Mouse (Mus musculus) heart, embryonic 10.5 days (tissue): ENCODE data around the gene Aldh2. TPM values are rescaled to one million over a fixed set of nuclear protein-coding genes. Genes with fewer than 3 reads are reported as not detected.
A peak's percentile ranks its signal among the peaks of the same experiment; 100 is the strongest.

Experiments used
- DNase-seq: peaks from one replicate; pipeline ENCODE4 v3.0.0-alpha.2; 2017; ENCODE audit warnings: low spot score
- H3K27ac ChIP-seq: fragments of 300-500 bp; sonication (generic); 2 replicates; pipeline ENCODE4 v1.5.1; 2016; ENCODE audit warnings: mild to moderate bottlenecking
- H3K27me3 ChIP-seq: fragments of 300-500 bp; sonication (generic); 2 replicates; pipeline ENCODE4 v1.6.1; 2016; ENCODE audit warnings: mild to moderate bottlenecking; ENCODE audit not compliant: poor library complexity, insufficient read depth, severe bottlenecking
- H3K36me3 ChIP-seq: fragments of 300-500 bp; sonication (generic); 2 replicates; pipeline ENCODE4 v1.6.1; 2016; ENCODE audit warnings: mild to moderate bottlenecking, moderate library complexity
- H3K4me1 ChIP-seq: fragments of 300-500 bp; sonication (generic); 2 replicates; pipeline ENCODE4 v1.6.1; 2016; ENCODE audit warnings: mild to moderate bottlenecking
- H3K4me3 ChIP-seq: fragments of 300-500 bp; sonication (generic); 2 replicates; pipeline ENCODE4 v1.5.1; 2016; ENCODE audit warnings: mild to moderate bottlenecking, moderate library complexity
- H3K9me3 ChIP-seq: fragments of 300-500 bp; sonication (generic); 2 replicates; pipeline ENCODE4 v1.6.1; 2016; ENCODE audit warnings: mild to moderate bottlenecking, moderate library complexity
- WGBS: fragments of 180-500 bp; shearing (Covaris S2); methylation state at CpG from one replicate; pipeline ENCODE4 v1.1.7; 2016; 5-methylcytosine and 5-hydroxymethylcytosine counted together
- polyA plus RNA-seq: library from polyadenylated mRNA; unstranded; fragments of >200 nt; fragmentation: Nextera tagmentation; extraction: Ambion mirVana; gene quantifications from 2 replicates; pipeline ENCODE4 v1.2.1, GENCODE M21; 2016

The Aldh2 gene
- polyA plus RNA-seq, 1 experiment from 2014 or later = 90.3 TPM

- 87% methylated on average over 16 of the region's 16 CpGs for WGBS
- Histone ChIP-seq H3K36me3 (0 out of 2 replicates have a peak, but pooled peaks cover 7% of the 10 kb centered on the region), H3K4me1 (peaks cover 27% of the 10 kb centered on the region), H3K27me3 (no peaks in the 10 kb centered on the region), H3K9me3 (no peaks in the 10 kb centered on the region), H3K27ac (no peak overlapping the region), H3K4me3 (no peak overlapping the region)
- no peak for DNase-seq
Observed at GRCm38 (mm10) chr5:121566035-121566681, 27.5 kb downstream of the Aldh2 start.

DNA sequence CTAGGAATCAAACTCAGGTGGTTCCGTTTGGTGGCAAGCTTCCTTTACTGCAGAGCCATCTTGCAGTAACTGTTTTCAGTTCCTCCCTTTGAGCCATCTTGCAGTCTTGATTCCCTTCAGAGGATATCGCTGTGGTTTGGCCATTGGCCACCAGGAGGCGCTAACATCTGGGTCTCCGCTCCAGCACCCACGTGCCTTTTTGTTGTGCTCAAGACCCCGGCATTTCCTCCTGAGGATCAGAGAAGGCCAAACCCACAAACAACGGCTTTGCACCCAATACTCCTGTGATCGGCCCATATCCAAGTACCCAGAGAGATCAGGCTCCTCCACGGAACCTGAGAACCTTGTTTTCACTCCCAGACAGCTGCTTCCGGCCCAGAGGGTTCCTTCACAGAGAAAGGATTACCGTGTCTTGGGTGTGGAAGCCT is 29.1 kb downstream of the Aldh2 start:
- Histone ChIP-seq H3K9me3 (no peaks in the 10 kb centered on the region), H3K36me3 (no peaks in the 10 kb centered on the region), H3K4me1 (peaks cover 27% of the 10 kb centered on the region), H3K27me3 (no peaks in the 10 kb centered on the region), H3K27ac (peak overlapping the region; percentile 64), H3K4me3 (peak overlapping the region; percentile 48)
- peak; percentile 93 for DNase-seq
- WGBS = 6% methylated on average over 11 of the region's 11 CpGs

GRCm38 (mm10) chr5:121562436-121562835 is 31.2 kb downstream of the Aldh2 start:
- Histone ChIP-seq H3K4me3 (no peak overlapping the region), H3K27me3 (peaks cover 7% of the 10 kb centered on the region; the same call in 1 of the 2 replicates), H3K4me1 (peaks cover 20% of the 10 kb centered on the region), H3K36me3 (no peaks in the 10 kb centered on the region), H3K27ac (no peak overlapping the region), H3K9me3 (no peaks in the 10 kb centered on the region)
- WGBS = 81% methylated on average over 3 of the region's 3 CpGs
- no peak for DNase-seq

GRCm38 (mm10) chr5:121549196-121549595 is 44.4 kb downstream of the Aldh2 start:
- Histone ChIP-seq H3K27ac (no peak overlapping the region), H3K4me1 (peaks cover 18% of the 10 kb centered on the region), H3K27me3 (no peaks in the 10 kb centered on the region), H3K4me3 (no peak overlapping the region), H3K36me3 (no peaks in the 10 kb centered on the region), H3K9me3 (no peaks in the 10 kb centered on the region)
- no peak for DNase-seq
- 78% methylated on average over 7 of the region's 7 CpGs for WGBS

DNA sequence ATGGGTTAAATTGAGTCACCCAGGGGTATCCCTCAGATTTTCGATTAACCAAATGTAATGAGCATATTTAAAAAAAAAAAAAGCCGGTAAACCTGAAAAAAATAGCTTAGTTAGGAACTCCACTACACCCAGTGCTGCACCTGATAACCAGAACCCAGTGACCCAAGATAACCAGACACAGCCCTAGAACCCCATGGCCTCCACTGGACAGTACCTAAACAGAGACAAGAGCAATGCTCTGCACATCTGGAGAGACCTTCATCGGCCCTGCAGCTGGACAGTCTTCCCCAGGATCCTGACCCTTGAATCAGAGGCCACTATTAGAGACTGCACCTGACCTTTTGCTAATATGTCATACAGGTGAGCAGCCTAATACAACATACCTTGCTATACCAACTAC is 46.5 kb downstream of the Aldh2 start:
- peak; percentile 79 for DNase-seq
- no peak overlapping the region for H3K27ac ChIP-seq
- H3K36me3 ChIP-seq = no peaks in the 10 kb centered on the region
- no peaks in the 10 kb centered on the region for H3K9me3 ChIP-seq
- H3K4me3 ChIP-seq = no peak overlapping the region
- no peaks in the 10 kb centered on the region for H3K27me3 ChIP-seq
- peaks cover 27% of the 10 kb centered on the region for H3K4me1 ChIP-seq
- WGBS = 91% methylated on average over 3 of the region's 3 CpGs

DNA sequence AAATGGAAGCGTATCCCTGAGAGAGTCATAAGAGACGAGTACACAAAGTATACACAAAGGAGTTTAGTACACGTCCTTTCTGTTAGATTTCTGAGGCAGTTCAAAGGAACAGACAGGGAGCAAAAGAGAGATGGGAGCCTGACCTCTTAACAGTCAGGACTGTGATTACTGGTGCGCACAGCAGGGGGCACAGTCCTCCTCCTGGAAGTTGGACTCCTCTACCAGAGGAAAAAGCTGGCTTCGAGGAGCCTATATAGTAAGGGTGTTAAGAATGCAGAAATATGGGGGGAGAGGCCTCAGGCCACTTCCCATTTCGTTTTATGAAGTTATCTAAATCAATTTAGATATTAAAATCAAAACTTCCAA is 47.1 kb downstream of the Aldh2 start:
- no peaks in the 10 kb centered on the region for H3K27me3 ChIP-seq

GRCm38 (mm10) chr5:121545793-121546529 is 47.7 kb downstream of the Aldh2 start, which contains the start of gene Mapkapk5:
Gene Mapkapk5 (minus strand): TSS chr5:121545905.
- no peaks in the 10 kb centered on the region for H3K27me3 ChIP-seq
- H3K36me3 ChIP-seq = no peaks in the 10 kb centered on the region
- peak; percentile 98 for DNase-seq
- H3K9me3 ChIP-seq = no peaks in the 10 kb centered on the region
- WGBS = 2% methylated on average over 55 of the region's 55 CpGs
- H3K27ac ChIP-seq = peak within 1 kb of the TSS; percentile 100
- H3K4me1 ChIP-seq = peaks cover 27% of the 10 kb centered on the region
- peak within 1 kb of the TSS; percentile 100 for H3K4me3 ChIP-seq

More for the DNA sequence above, 47.1 kb downstream of the Aldh2 start:
- DNase-seq = peak; percentile 82
- peak overlapping the region; percentile 100 for H3K4me3 ChIP-seq
- H3K9me3 ChIP-seq = no peaks in the 10 kb centered on the region
- H3K27ac ChIP-seq = peak overlapping the region; percentile 100
- peaks cover 27% of the 10 kb centered on the region for H3K4me1 ChIP-seq
- H3K36me3 ChIP-seq = no peaks in the 10 kb centered on the region
- WGBS = 40% methylated on average over 6 of the region's 6 CpGs

DNA sequence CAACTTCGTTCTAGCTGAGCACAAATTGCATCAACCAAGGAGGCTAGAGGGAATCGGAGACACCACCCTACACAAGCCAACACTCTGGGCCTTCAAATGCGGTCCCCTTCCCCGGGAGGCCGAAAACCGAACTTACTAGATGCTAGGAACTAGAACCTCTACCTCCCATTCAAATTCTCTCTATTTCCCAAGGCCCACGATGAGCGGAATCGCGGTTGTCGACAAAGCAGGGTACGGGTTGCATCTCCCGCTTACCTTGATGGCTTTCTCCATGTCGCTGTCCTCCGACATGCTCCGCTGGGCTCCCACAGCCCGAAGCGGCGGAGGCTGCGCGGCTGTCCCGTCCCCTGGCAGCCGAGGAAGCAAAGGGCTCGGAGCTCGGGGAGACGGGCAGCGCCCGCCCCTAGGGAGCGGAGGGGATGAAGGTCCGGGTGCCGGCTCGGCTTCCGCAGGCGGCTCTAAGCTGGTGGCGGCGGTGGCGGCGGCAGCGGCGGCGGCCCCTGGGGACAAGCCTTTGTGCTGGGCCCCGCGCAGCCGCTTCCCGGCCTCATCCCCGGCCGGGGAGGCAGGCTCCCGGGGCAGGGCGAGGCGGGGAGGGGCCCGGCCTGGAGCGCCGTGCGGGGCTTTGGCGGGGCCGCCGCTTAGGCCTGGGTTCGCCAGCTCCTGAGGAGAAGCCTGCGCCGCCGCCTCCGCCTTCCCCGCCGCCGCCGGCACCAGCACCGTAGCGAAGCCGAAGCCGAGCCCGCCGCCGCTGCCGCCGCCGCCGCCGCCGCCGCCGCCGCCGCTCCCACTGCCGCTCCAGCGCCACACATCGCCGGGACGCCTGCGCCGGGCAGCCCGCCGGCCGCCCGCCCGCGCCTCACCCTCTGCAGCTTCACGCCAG is 48.5 kb downstream of the Aldh2 start, which contains the start of the genes Adam1a and Gm42878:
Gene Adam1a (minus strand): TSS at position 573 of the 883 bp plus-strand sequence.
Gene Gm42878 (minus strand): TSS at position 573 of the 883 bp plus-strand sequence.
- Histone ChIP-seq H3K27ac (peak within 1 kb of the TSS; percentile 100), H3K27me3 (no peaks in the 10 kb centered on the region), H3K4me1 (peaks cover 27% of the 10 kb centered on the region), H3K36me3 (no peaks in the 10 kb centered on the region), H3K9me3 (no peaks in the 10 kb centered on the region), H3K4me3 (peak within 1 kb of the TSS; percentile 100)
- no peak for DNase-seq
- 2% methylated on average over 97 of the region's 97 CpGs for WGBS

DNA sequence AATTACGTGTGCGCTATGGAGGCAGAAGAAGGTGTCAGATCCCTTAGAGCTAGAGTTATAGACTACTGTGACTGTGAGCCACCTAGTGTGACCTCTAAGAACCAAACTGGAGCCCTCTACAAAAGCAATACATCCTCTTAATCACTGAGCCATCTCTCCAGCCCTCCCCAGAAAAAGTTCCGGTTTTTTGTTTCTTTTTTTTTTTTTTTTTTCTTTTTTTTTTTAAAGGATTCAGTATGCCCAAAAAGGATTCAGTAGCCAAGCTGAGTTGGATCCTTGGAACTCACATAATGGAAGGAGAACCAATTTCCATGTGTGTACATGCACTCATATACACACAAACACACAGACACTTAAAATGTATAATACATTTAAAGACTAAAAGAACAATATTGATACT is 50.3 kb downstream of the Aldh2 start:
- Histone ChIP-seq H3K4me1 (peaks cover 27% of the 10 kb centered on the region), H3K27ac (no peak overlapping the region), H3K27me3 (no peaks in the 10 kb centered on the region), H3K9me3 (no peaks in the 10 kb centered on the region), H3K36me3 (peaks cover 8% of the 10 kb centered on the region), H3K4me3 (no peak overlapping the region)
- 92% methylated on average over 3 of the region's 3 CpGs for WGBS
- no peak for DNase-seq

GRCm38 (mm10) chr5:121541235-121541634 is 52.4 kb downstream of the Aldh2 start:
- H3K27ac ChIP-seq = no peak overlapping the region
- peaks cover 23% of the 10 kb centered on the region for H3K4me1 ChIP-seq
- H3K4me3 ChIP-seq = no peak overlapping the region
- peaks cover 26% of the 10 kb centered on the region for H3K36me3 ChIP-seq
- WGBS = 91% methylated on average over 7 of the region's 7 CpGs
- no peaks in the 10 kb centered on the region for H3K9me3 ChIP-seq
- H3K27me3 ChIP-seq = no peaks in the 10 kb centered on the region
- no peak for DNase-seq

DNA sequence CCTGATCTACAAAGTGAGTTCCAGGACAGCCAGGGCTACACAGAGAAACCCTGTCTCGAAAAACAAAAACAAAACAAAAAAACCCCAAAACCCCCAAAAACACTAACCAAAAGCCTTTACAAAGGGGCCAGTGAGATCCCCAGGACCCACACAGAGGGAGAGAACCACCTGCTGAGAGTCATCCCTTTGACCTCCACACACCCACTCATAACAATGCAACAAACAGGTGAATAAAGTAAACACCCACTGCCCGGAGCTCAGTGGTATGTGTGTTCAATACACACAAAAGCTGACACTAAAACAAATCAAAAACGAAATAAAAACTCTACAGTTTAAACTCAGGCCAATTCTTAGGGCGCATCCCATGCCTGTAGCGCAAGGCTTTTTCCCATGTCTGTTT is 53.6 kb downstream of the Aldh2 start:
- H3K27me3 ChIP-seq = no peaks in the 10 kb centered on the region
- peaks cover 18% of the 10 kb centered on the region for H3K4me1 ChIP-seq
- H3K27ac ChIP-seq = no peak overlapping the region
- no peaks in the 10 kb centered on the region for H3K9me3 ChIP-seq
- peaks cover 37% of the 10 kb centered on the region for H3K36me3 ChIP-seq
- no peak for DNase-seq
- whole genome bisulfite sequencing = 92% methylated on average over 5 of the region's 5 CpGs
- H3K4me3 ChIP-seq = no peak overlapping the region

- Histone ChIP-seq H3K9me3 (no peaks in the 10 kb centered on the region), H3K27me3 (no peaks in the 10 kb centered on the region), H3K4me3 (no peak overlapping the region), H3K4me1 (peaks cover 4% of the 10 kb centered on the region; the same call in 1 of the 2 replicates), H3K27ac (no peak overlapping the region), H3K36me3 (peaks cover 60% of the 10 kb centered on the region)
- DNase-seq = no peak
- 78% methylated on average over 2 of the region's 2 CpGs for WGBS
Observed at GRCm38 (mm10) chr5:121537588-121537987, 56.0 kb downstream of the Aldh2 start.
